Mouse (Mus musculus) lung, adult 2 months (tissue): ENCODE measurements around the gene Rab5b. TPM values are rescaled to one million over a fixed set of nuclear protein-coding genes. Genes with fewer than 3 reads are reported as not detected.

Source experiments
- DNase-seq: peaks from one replicate; pipeline ENCODE4 v3.0.0; 2022
- H3K4me1 ChIP-seq: fragments of 200-500 bp; 2 replicates; pipeline ENCODE4 v1.6.1; 2011; ENCODE audit warnings: low read length; ENCODE audit not compliant: control insufficient read depth, insufficient read depth
- H3K4me3 ChIP-seq: fragments of 200-500 bp; replicated peaks from 2 replicates; pipeline ENCODE3; 2011; ENCODE audit warnings: low read depth, mild to moderate bottlenecking, control low read depth, low read length; ENCODE audit errors: extremely low read depth
- CTCF ChIP-seq: fragments of 200-500 bp; IDR thresholded peaks from 2 replicates; pipeline ENCODE4 v1.5.1; 2011; ENCODE audit warnings: mild to moderate bottlenecking, low read length, control low read depth; ENCODE audit not compliant: insufficient read depth
- POLR2A ChIP-seq: fragments of 200-500 bp; IDR thresholded peaks from 2 replicates; pipeline ENCODE4 v1.6.1; 2011; ENCODE audit warnings: low read depth, mild to moderate bottlenecking, control low read depth, low read length, borderline replicate concordance; ENCODE audit errors: extremely low read depth
- WGBS: fragments of 180-500 bp; shearing (Covaris S2); methylation state at CpG from one replicate; pipeline ENCODE4 v1.1.7; 2018; 5-methylcytosine and 5-hydroxymethylcytosine counted together
- polyA plus RNA-seq: library from polyadenylated mRNA; depleted of rRNA; stranded (reverse); fragments of >200 nt; gene quantifications from 2 replicates; pipeline ENCODE4 v1.2.3, GENCODE M21; 2012; rRNA removed

Gene Rab5b
- polyA plus RNA-seq = 80.0 and 109 TPM in 2 replicates

- WGBS = under 1% methylated on average over 40 of the region's 40 CpGs
- peak within 1 kb of the TSS; percentile 81 for H3K4me3 ChIP-seq
- H3K4me1 ChIP-seq = peaks cover 2% of the 10 kb centered on the region
- DNase-seq = peak; percentile 98
- TF ChIP-seq POLR2A (peak; percentile 95), CTCF (no peak)
Measured at GRCm38 (mm10) chr10:128695992-128696807, at the start of gene Rab5b. Rab5b (minus strand) TSS chr10:128696264.

- 14% methylated on average over 18 of the region's 18 CpGs for WGBS
- TF ChIP-seq POLR2A (no peak), CTCF (no peak)
- peak within 1 kb of the TSS; percentile 75 for H3K4me3 ChIP-seq
- peak; percentile 50 for DNase-seq
- peaks cover 20% of the 10 kb centered on the region for H3K4me1 ChIP-seq
Measured at GRCm38 (mm10) chr10:128744680-128745601, 48.9 kb upstream of the Rab5b start, which contains the start of gene Dgka. Dgka (minus strand) TSS chr10:128744855.

GRCm38 (mm10) chr10:128744211-128744610 lies 48.1 kb upstream of the Rab5b start:
- Histone ChIP-seq H3K4me1 (peaks cover 20% of the 10 kb centered on the region), H3K4me3 (peak overlapping the region; percentile 75)
- TF ChIP-seq CTCF (no peak), POLR2A (0 out of 2 replicates have a peak, but pooled peaks have one; percentile 13)
- no peak for DNase-seq
- WGBS = 21% methylated on average over 8 of the region's 8 CpGs

GRCm38 (mm10) chr10:128743791-128744191 lies 47.7 kb upstream of the Rab5b start:
- peak; percentile 75 for DNase-seq
- Histone ChIP-seq H3K4me1 (peaks cover 20% of the 10 kb centered on the region), H3K4me3 (peak overlapping the region; percentile 75)
- WGBS = 1% methylated on average over 37 of the region's 37 CpGs
- TF ChIP-seq CTCF (no peak), POLR2A (peak; percentile 59)

GRCm38 (mm10) chr10:128743235-128743634 lies 47.2 kb upstream of the Rab5b start:
- 1% methylated on average over 7 of the region's 7 CpGs for WGBS
- H3K4me1 ChIP-seq = peaks cover 20% of the 10 kb centered on the region
- H3K4me3 ChIP-seq = peak overlapping the region; percentile 75
- no peak for DNase-seq
- TF ChIP-seq POLR2A = no peak
- TF ChIP-seq CTCF = no peak

GRCm38 (mm10) chr10:128742616-128743015 lies 46.6 kb upstream of the Rab5b start:
- WGBS = 20% methylated on average over 4 of the region's 4 CpGs
- DNase-seq = no peak
- peaks cover 20% of the 10 kb centered on the region for H3K4me1 ChIP-seq
- TF ChIP-seq CTCF = no peak
- no peak for TF ChIP-seq POLR2A
- peak overlapping the region; percentile 75 for H3K4me3 ChIP-seq

- whole genome bisulfite sequencing = 47% methylated on average over 2 of the region's 2 CpGs
- TF ChIP-seq CTCF (no peak), POLR2A (no peak)
- H3K4me3 ChIP-seq = no peak overlapping the region
- DNase-seq = no peak
- peaks cover 15% of the 10 kb centered on the region for H3K4me1 ChIP-seq
Measured at GRCm38 (mm10) chr10:128740296-128740695, 44.2 kb upstream of the Rab5b start.

- Histone ChIP-seq H3K4me1 (peaks cover 4% of the 10 kb centered on the region; the same call in 1 of the 2 replicates), H3K4me3 (no peak overlapping the region)
- 33% methylated on average over 15 of the region's 15 CpGs for WGBS
- TF ChIP-seq POLR2A (no peak), CTCF (no peak)
- no peak for DNase-seq
Measured at GRCm38 (mm10) chr10:128737435-128737834, 41.4 kb upstream of the Rab5b start.

GRCm38 (mm10) chr10:128731992-128732391 lies 35.9 kb upstream of the Rab5b start:
- no peak for DNase-seq
- TF ChIP-seq POLR2A (no peak), CTCF (no peak)
- Histone ChIP-seq H3K4me3 (no peak overlapping the region), H3K4me1 (peaks cover 2% of the 10 kb centered on the region)

- 21% methylated on average over 10 of the region's 10 CpGs for WGBS
- Histone ChIP-seq H3K4me1 (peaks cover 2% of the 10 kb centered on the region), H3K4me3 (peak overlapping the region; percentile 40)
- peak; percentile 77 for DNase-seq
- no peak for TF ChIP-seq POLR2A
- peak; percentile 94 for TF ChIP-seq CTCF
Measured at GRCm38 (mm10) chr10:128731002-128731433, 35.0 kb upstream of the Rab5b start.
